In the genomic region with DNA sequence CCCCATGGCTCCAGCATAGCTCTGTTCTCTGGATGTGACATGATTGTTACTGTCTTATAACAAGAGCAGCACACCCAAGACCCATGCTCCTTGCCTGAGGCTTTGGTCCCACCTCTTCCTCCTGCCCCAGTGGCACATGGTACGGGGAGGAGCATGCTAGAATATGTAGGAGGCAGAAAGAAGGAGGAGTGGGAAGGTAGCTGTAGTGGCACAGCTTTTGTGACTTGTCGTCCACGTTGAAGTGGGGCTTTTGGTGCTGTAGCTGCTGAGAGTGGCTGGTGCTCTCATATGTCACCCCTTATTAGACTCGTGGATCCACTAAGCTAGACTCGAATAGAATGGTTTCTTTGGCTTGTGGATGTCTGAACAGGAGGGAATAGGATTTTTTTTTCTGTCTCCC, we compare ENCODE assay signal across 21 mouse cellular contexts.
DNase-seq lines count a peak whose midpoint lies in the region; ATAC-seq and TF ChIP-seq lines count a peak whose summit lies in the region.
"Had no signal": no experiment of that assay in that cellular context is flagged by ENCODE, and none has a peak within 500 bp of the region (broad histone marks: within the 10 kb centered on the region; RNA-seq: fewer than 3 reads in every experiment).

No protein-coding gene starts in this region.

- no peaks in the 10 kb centered on the region for H3K36me3 ChIP-seq in forebrain, embryonic 14.5 days (ENCODE audit: control insufficient read depth, insufficient read depth, low read length)
- H3K36me3 ChIP-seq in forebrain, postnatal 0 days (ENCODE audit: insufficient read depth): no peaks in the 10 kb centered on the region
- H3K36me3 ChIP-seq in heart, embryonic 10.5 days: no peaks in the 10 kb centered on the region
- no peaks in the 10 kb centered on the region for H3K36me3 ChIP-seq in midbrain, embryonic 11.5 days (ENCODE audit: control insufficient read depth, insufficient read depth, low read length)
- H3K36me3 ChIP-seq in midbrain, postnatal 0 days (ENCODE audit: insufficient read depth, low read length): no peaks in the 10 kb centered on the region
- H3K36me3 ChIP-seq: embryonic facial prominence, embryonic 13.5 days; embryonic facial prominence, embryonic 15.5 days; forebrain, embryonic 10.5 days; forebrain, embryonic 15.5 days had no signal

- no peaks in the 10 kb centered on the region for H3K9me3 ChIP-seq in forebrain, embryonic 14.5 days (replicated peaks; ENCODE audit: control insufficient read depth, low read length)
- no peaks in the 10 kb centered on the region for H3K9me3 ChIP-seq in forebrain, postnatal 0 days (ENCODE audit: low read length)
- H3K9me3 ChIP-seq in heart, embryonic 10.5 days: no peaks in the 10 kb centered on the region
- no peaks in the 10 kb centered on the region for H3K9me3 ChIP-seq in midbrain, embryonic 11.5 days (ENCODE audit: control insufficient read depth, low read length)
- no peaks in the 10 kb centered on the region for H3K9me3 ChIP-seq in midbrain, postnatal 0 days (ENCODE audit: low read length)
- H3K9me3 ChIP-seq: embryonic facial prominence, embryonic 13.5 days; embryonic facial prominence, embryonic 15.5 days; forebrain, embryonic 10.5 days; forebrain, embryonic 15.5 days had no signal

- WGBS in forebrain, embryonic 14.5 days: 82% methylated on average over 5 of the region's 5 CpGs
- 83% methylated on average over 5 of the region's 5 CpGs for WGBS in forebrain, postnatal 0 days
- 80% methylated on average over 5 of the region's 5 CpGs for WGBS in heart, embryonic 10.5 days
- WGBS in midbrain, embryonic 11.5 days: 84% methylated on average over 5 of the region's 5 CpGs
- WGBS in midbrain, postnatal 0 days: 89% methylated on average over 5 of the region's 5 CpGs

- intact Hi-C loops in heart, postnatal 36 days (cut with DNase I): no loop called here

- H3K4me1 ChIP-seq in forebrain, embryonic 14.5 days (ENCODE audit: control insufficient read depth, insufficient read depth, low read length): no peaks in the 10 kb centered on the region
- H3K4me1 ChIP-seq in forebrain, postnatal 0 days (ENCODE audit: insufficient read depth): 0 out of 2 replicates have a peak, but pooled peaks cover 4% of the 10 kb centered on the region
- H3K4me1 ChIP-seq in heart, embryonic 10.5 days: no peaks in the 10 kb centered on the region
- H3K4me1 ChIP-seq in midbrain, embryonic 11.5 days (ENCODE audit: control insufficient read depth, insufficient read depth, low read length): peaks cover 2% of the 10 kb centered on the region; the same call in 1 of the 2 replicates
- no peaks in the 10 kb centered on the region; the same call in 1 of the 2 replicates for H3K4me1 ChIP-seq in midbrain, postnatal 0 days (ENCODE audit: insufficient read depth, low read length)
- H3K4me1 ChIP-seq: embryonic facial prominence, embryonic 15.5 days had no signal

- TF ChIP-seq CTCF in forebrain, postnatal 0 days (IDR thresholded peaks at IDR 0.05; ENCODE audit: low read depth): no peak
- TF ChIP-seq CTCF in midbrain, postnatal 0 days (IDR thresholded peaks at IDR 0.05): no peak

- no peak for DNase-seq in forebrain, embryonic 14.5 days (ENCODE audit: low spot score)
- DNase-seq in forebrain, postnatal 0 days: no peak
- DNase-seq in heart, embryonic 10.5 days (ENCODE audit: low spot score): peak; percentile 65
- DNase-seq in heart, postnatal 36 days: no peak
- DNase-seq in midbrain, embryonic 11.5 days (ENCODE audit: low spot score, missing footprints): peak; percentile 69
- DNase-seq in midbrain, postnatal 0 days (ENCODE audit: low spot score): no peak
- DNase-seq: adrenal gland, adult 2 months; adrenal gland, postnatal 10 days; adrenal gland, postnatal 25 days; cerebellum, adult 11 months; cerebellum, adult 18-20 months; cerebellum, adult 8-10 months; cerebellum, adult 9-11 months; cerebellum, postnatal 14 days; cerebellum, postnatal 36 days; embryo, embryonic 11 days had no signal

- ATAC-seq in forebrain, embryonic 14.5 days: no peak
- no peak for ATAC-seq in forebrain, postnatal 0 days
- no peak for ATAC-seq in midbrain, embryonic 11.5 days (ENCODE audit: low FRiP score)
- no peak for ATAC-seq in midbrain, postnatal 0 days (ENCODE audit: low FRiP score)
- ATAC-seq: forebrain, embryonic 15.5 days had no signal

- no peak overlapping the region for H3K4me3 ChIP-seq in forebrain, embryonic 14.5 days (ENCODE audit: low read depth, low read length)
- no peak overlapping the region for H3K4me3 ChIP-seq in forebrain, postnatal 0 days (ENCODE audit: low read depth, low read length)
- no peak overlapping the region for H3K4me3 ChIP-seq in heart, embryonic 10.5 days
- no peak overlapping the region for H3K4me3 ChIP-seq in midbrain, embryonic 11.5 days (ENCODE audit: low read depth, low read length)
- H3K4me3 ChIP-seq in midbrain, postnatal 0 days (ENCODE audit: low read depth, low read length): no peak overlapping the region
- H3K4me3 ChIP-seq: embryonic facial prominence, embryonic 13.5 days; embryonic facial prominence, embryonic 15.5 days; erythroblast, embryonic 14.5 days; forebrain, embryonic 10.5 days; forebrain, embryonic 15.5 days had no signal

- no peak overlapping the region for H3K9ac ChIP-seq in forebrain, embryonic 14.5 days (ENCODE audit: low read length)
- no peak overlapping the region for H3K9ac ChIP-seq in forebrain, postnatal 0 days
- no peak overlapping the region for H3K9ac ChIP-seq in midbrain, embryonic 11.5 days (ENCODE audit: low read length)
- H3K9ac ChIP-seq in midbrain, postnatal 0 days (replicated peaks; ENCODE audit: low read length, poor library complexity, severe bottlenecking): no peak overlapping the region
- H3K9ac ChIP-seq: embryonic facial prominence, embryonic 13.5 days; embryonic facial prominence, embryonic 15.5 days; forebrain, embryonic 15.5 days had no signal

- H3K27me3 ChIP-seq in forebrain, embryonic 14.5 days (replicated peaks; ENCODE audit: control insufficient read depth, insufficient read depth, low read length): no peaks in the 10 kb centered on the region
- H3K27me3 ChIP-seq in forebrain, postnatal 0 days (ENCODE audit: insufficient read depth, low read length): no peaks in the 10 kb centered on the region
- 0 out of 2 replicates have a peak, but pooled peaks cover 3% of the 10 kb centered on the region for H3K27me3 ChIP-seq in heart, embryonic 10.5 days (ENCODE audit: insufficient read depth, poor library complexity, severe bottlenecking)
- no peaks in the 10 kb centered on the region for H3K27me3 ChIP-seq in midbrain, embryonic 11.5 days (ENCODE audit: control insufficient read depth, insufficient read depth, low read length)
- no peaks in the 10 kb centered on the region for H3K27me3 ChIP-seq in midbrain, postnatal 0 days (ENCODE audit: insufficient read depth, low read length)
- H3K27me3 ChIP-seq: embryonic facial prominence, embryonic 15.5 days; forebrain, embryonic 15.5 days had no signal

- H3K27ac ChIP-seq in forebrain, embryonic 14.5 days (ENCODE audit: low read depth, low read length): peak overlapping the region; percentile 21; the same call in 1 of the 2 replicates
- H3K27ac ChIP-seq in forebrain, postnatal 0 days (ENCODE audit: low read depth, low read length): no peak overlapping the region
- H3K27ac ChIP-seq in heart, embryonic 10.5 days: no peak overlapping the region
- H3K27ac ChIP-seq in midbrain, embryonic 11.5 days (ENCODE audit: low read depth, low read length): no peak overlapping the region
- H3K27ac ChIP-seq in midbrain, postnatal 0 days (ENCODE audit: low read depth, low read length): no peak overlapping the region
- H3K27ac ChIP-seq: embryonic facial prominence, embryonic 13.5 days; embryonic facial prominence, embryonic 15.5 days; forebrain, embryonic 10.5 days; forebrain, embryonic 15.5 days had no signal

- no peak overlapping the region for H3K4me2 ChIP-seq in forebrain, embryonic 14.5 days (ENCODE audit: low read length)
- H3K4me2 ChIP-seq in forebrain, postnatal 0 days (ENCODE audit: low read depth): no peak overlapping the region
- no peak overlapping the region for H3K4me2 ChIP-seq in midbrain, embryonic 11.5 days
- no peak overlapping the region for H3K4me2 ChIP-seq in midbrain, postnatal 0 days (ENCODE audit: low read depth, low read length, poor library complexity, severe bottlenecking)
- H3K4me2 ChIP-seq: embryonic facial prominence, embryonic 13.5 days; embryonic facial prominence, embryonic 15.5 days; forebrain, embryonic 15.5 days had no signal

Comparison
In these comparisons a context has a peak if more than half of its experiments do, and no peak if none do; other contexts are left out.
1. DNase-seq: peak in heart, embryonic 10.5 days (single experiment) and midbrain, embryonic 11.5 days (single experiment); none in forebrain, embryonic 14.5 days (single experiment), forebrain, postnatal 0 days (single experiment), heart, postnatal 36 days (0 of 2) and midbrain, postnatal 0 days (single experiment).